Mouse (Mus musculus): ENCODE data around the gene P2ry14. TPM values are rescaled to one million over a fixed set of nuclear protein-coding genes. Genes with fewer than 3 reads are reported as not detected.

The P2ry14 gene
- polyA plus RNA-seq, 1 experiment from 2014 or later, result 2.1 TPM

GRCm38 (mm10) chr3:59169921-59170627 is 16.7 kb upstream of the P2ry14 start:
- Histone ChIP-seq H3K9ac (no peak overlapping the region), H3K27me3 (no peaks in the 10 kb centered on the region), H3K36me3 (no peaks in the 10 kb centered on the region), H3K4me2 (no peak overlapping the region), H3K4me3 (no peak overlapping the region), H3K4me1 (no peaks in the 10 kb centered on the region), H3K27ac (no peak overlapping the region), H3K9me3 (no peaks in the 10 kb centered on the region)
- 46% methylated on average over 2 of the region's 2 CpGs for WGBS
- no peak for ATAC-seq (ENCODE audit: insufficient number of reproducible peaks, low FRiP score, low TSS enrichment, low read depth)

DNA sequence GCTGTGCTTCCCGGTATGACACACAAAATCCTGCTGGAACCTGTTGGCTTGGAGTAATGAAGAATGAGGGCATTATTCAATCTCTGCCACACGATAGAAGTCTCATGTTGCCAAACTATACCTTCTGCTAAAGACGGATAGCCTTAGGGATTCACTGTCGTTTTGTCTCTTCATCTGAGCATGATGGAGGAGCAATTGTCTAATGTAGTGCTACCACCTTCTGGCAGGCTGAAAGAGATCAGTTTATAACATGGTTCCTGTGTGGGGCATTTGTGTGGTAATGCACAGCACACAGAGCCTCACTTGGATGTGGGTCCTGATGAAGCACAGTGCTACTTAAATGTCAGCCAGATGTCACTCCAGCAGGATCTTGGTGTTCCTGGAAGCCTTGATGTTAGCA is 15.8 kb upstream of the P2ry14 start:
- Histone ChIP-seq H3K4me2 (no peak overlapping the region), H3K27me3 (no peaks in the 10 kb centered on the region), H3K27ac (no peak overlapping the region), H3K4me3 (no peak overlapping the region), H3K4me1 (no peaks in the 10 kb centered on the region), H3K36me3 (no peaks in the 10 kb centered on the region), H3K9me3 (no peaks in the 10 kb centered on the region), H3K9ac (no peak overlapping the region)
- 52% methylated on average over 4 of the region's 4 CpGs for WGBS
- ATAC-seq (ENCODE audit: insufficient number of reproducible peaks, low FRiP score, low TSS enrichment, low read depth), result no peak

GRCm38 (mm10) chr3:59168476-59168875 is 15.1 kb upstream of the P2ry14 start:
- H3K36me3 ChIP-seq, result no peaks in the 10 kb centered on the region
- H3K27ac ChIP-seq, result no peak overlapping the region
- no peaks in the 10 kb centered on the region for H3K27me3 ChIP-seq
- no peak overlapping the region for H3K9ac ChIP-seq
- no peak overlapping the region for H3K4me2 ChIP-seq
- H3K4me1 ChIP-seq, result no peaks in the 10 kb centered on the region
- H3K9me3 ChIP-seq, result no peaks in the 10 kb centered on the region
- ATAC-seq (ENCODE audit: insufficient number of reproducible peaks, low FRiP score, low TSS enrichment, low read depth), result no peak
- H3K4me3 ChIP-seq, result no peak overlapping the region
- WGBS, result 80% methylated on average over 6 of the region's 6 CpGs

DNA sequence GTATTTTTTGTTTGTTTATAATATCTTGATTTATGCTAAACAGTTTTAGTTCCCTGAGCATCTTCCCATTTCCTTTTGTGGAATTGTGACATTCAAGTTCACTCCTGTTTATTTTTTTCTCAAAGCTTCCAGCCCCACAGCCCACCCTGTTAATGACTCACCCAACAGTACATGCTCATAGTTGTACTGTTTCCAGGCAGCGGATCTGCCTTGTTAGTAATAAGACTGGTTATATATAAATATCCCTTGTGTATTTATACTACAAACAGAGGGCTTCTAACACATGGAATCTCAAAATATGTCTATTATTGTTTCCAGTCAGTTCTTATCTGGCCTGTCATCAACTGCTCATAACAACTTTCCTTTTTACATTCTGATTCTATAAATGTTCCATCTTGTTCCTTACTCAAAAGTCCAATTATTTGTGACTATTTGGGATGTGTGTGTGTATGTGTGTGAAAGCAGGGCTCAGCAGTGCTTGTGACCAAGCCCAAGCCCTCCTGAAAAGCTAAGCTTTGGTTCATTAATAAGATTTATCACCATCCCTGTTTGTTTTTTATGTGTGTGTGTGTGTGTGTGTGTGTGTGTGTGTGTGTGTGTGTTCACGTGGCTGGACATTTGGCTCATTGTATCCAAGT is 14.1 kb upstream of the P2ry14 start:
- no peak for ATAC-seq (ENCODE audit: insufficient number of reproducible peaks, low FRiP score, low TSS enrichment, low read depth)
- Histone ChIP-seq H3K9ac (no peak overlapping the region), H3K9me3 (no peaks in the 10 kb centered on the region), H3K36me3 (no peaks in the 10 kb centered on the region), H3K4me3 (no peak overlapping the region), H3K4me1 (no peaks in the 10 kb centered on the region), H3K27me3 (no peaks in the 10 kb centered on the region), H3K4me2 (no peak overlapping the region), H3K27ac (no peak overlapping the region)
- WGBS, result 67% methylated on average over 2 of the region's 2 CpGs

DNA sequence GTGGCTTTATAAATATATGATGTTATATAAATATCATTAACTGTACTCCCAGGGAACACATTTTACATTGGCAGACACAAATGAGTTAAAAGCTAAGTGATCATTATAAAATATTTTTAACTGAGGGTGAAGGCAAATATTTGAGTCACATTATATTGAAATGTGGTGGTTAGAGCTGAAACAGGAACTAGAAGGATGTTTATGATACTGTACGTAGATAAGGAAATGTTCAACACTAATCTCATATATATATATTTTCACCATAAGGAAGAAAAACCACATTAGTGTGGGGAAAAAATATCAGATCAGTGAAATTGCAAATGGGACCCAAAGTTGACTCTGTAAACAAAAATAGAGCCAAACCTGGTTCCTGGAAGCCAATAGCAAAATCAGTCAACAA is 7.0 kb upstream of the P2ry14 start:
- H3K9ac ChIP-seq, result no peak overlapping the region
- H3K36me3 ChIP-seq, result no peaks in the 10 kb centered on the region
- no peak overlapping the region for H3K4me2 ChIP-seq
- no peak for ATAC-seq (ENCODE audit: insufficient number of reproducible peaks, low FRiP score, low TSS enrichment, low read depth)
- no peaks in the 10 kb centered on the region for H3K9me3 ChIP-seq
- H3K27ac ChIP-seq, result no peak overlapping the region
- no peak overlapping the region for H3K4me3 ChIP-seq
- H3K27me3 ChIP-seq, result no peaks in the 10 kb centered on the region
- WGBS, result 69% methylated on average over 1 of the region's 1 CpGs
- H3K4me1 ChIP-seq, result no peaks in the 10 kb centered on the region

- WGBS, result 93% methylated on average over 5 of the region's 5 CpGs
- Histone ChIP-seq H3K27ac (no peak overlapping the region), H3K4me2 (no peak overlapping the region), H3K27me3 (no peaks in the 10 kb centered on the region), H3K9me3 (no peaks in the 10 kb centered on the region), H3K36me3 (no peaks in the 10 kb centered on the region), H3K9ac (no peak overlapping the region), H3K4me3 (no peak overlapping the region), H3K4me1 (no peaks in the 10 kb centered on the region)
- ATAC-seq (ENCODE audit: insufficient number of reproducible peaks, low FRiP score, low TSS enrichment, low read depth), result no peak
Observed at GRCm38 (mm10) chr3:59157048-59157447, 3.6 kb upstream of the P2ry14 start.

- Histone ChIP-seq H3K27me3 (no peaks in the 10 kb centered on the region), H3K4me2 (no peak overlapping the region), H3K36me3 (no peaks in the 10 kb centered on the region), H3K9me3 (no peaks in the 10 kb centered on the region), H3K4me3 (no peak overlapping the region), H3K27ac (no peak overlapping the region), H3K9ac (no peak overlapping the region), H3K4me1 (no peaks in the 10 kb centered on the region)
- no peak for ATAC-seq (ENCODE audit: insufficient number of reproducible peaks, low FRiP score, low TSS enrichment, low read depth)
- 92% methylated on average over 6 of the region's 6 CpGs for WGBS
Observed at GRCm38 (mm10) chr3:59155404-59155803, 2.0 kb upstream of the P2ry14 start.

DNA sequence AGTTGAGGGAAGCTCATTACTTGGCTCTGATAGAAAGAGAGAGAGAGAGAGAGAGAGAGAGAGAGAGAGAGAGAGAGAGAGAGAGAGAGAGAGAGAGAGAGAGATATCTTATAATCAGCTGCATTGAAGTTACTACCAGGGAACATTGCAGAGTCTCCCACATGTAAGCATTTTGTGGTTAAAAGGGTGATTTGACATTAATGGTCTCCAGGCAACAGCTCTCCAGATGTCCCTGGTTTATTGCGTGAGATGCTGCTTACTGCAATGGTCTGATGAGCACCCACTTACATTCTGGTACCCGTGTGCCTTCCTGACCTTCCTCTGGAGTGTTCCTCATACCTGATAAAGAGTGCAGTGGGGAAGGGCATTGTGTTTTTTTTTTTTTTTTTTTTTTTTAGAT is 1.5 kb upstream of the P2ry14 start:
- H3K4me3 ChIP-seq, result no peak overlapping the region
- WGBS, result 54% methylated on average over 2 of the region's 2 CpGs

GRCm38 (mm10) chr3:59150624-59151023 is 2.8 kb downstream of the P2ry14 start:
- no peaks in the 10 kb centered on the region for H3K36me3 ChIP-seq
- ATAC-seq (ENCODE audit: insufficient number of reproducible peaks, low FRiP score, low TSS enrichment, low read depth), result no peak
- no peak overlapping the region for H3K27ac ChIP-seq
- no peaks in the 10 kb centered on the region for H3K27me3 ChIP-seq
- H3K9ac ChIP-seq, result no peak overlapping the region
- H3K9me3 ChIP-seq, result no peaks in the 10 kb centered on the region
- WGBS, result 95% methylated on average over 2 of the region's 2 CpGs
- H3K4me1 ChIP-seq, result no peaks in the 10 kb centered on the region
- no peak overlapping the region for H3K4me2 ChIP-seq
- no peak overlapping the region for H3K4me3 ChIP-seq

More for the DNA sequence above, 1.5 kb upstream of the P2ry14 start:
- Histone ChIP-seq H3K36me3 (no peaks in the 10 kb centered on the region), H3K9ac (no peak overlapping the region), H3K4me1 (no peaks in the 10 kb centered on the region), H3K9me3 (no peaks in the 10 kb centered on the region), H3K27me3 (no peaks in the 10 kb centered on the region), H3K27ac (no peak overlapping the region), H3K4me2 (no peak overlapping the region)
- ATAC-seq (ENCODE audit: insufficient number of reproducible peaks, low FRiP score, low TSS enrichment, low read depth), result no peak

GRCm38 (mm10) chr3:59149646-59150045 is 3.8 kb downstream of the P2ry14 start:
- Histone ChIP-seq H3K27me3 (no peaks in the 10 kb centered on the region), H3K4me2 (no peak overlapping the region), H3K4me1 (no peaks in the 10 kb centered on the region), H3K4me3 (no peak overlapping the region), H3K9me3 (no peaks in the 10 kb centered on the region), H3K36me3 (no peaks in the 10 kb centered on the region), H3K27ac (no peak overlapping the region), H3K9ac (no peak overlapping the region)
- ATAC-seq (ENCODE audit: insufficient number of reproducible peaks, low FRiP score, low TSS enrichment, low read depth), result no peak

GRCm38 (mm10) chr3:59145194-59145593 is 8.2 kb downstream of the P2ry14 start:
- Histone ChIP-seq H3K9ac (no peak overlapping the region), H3K9me3 (no peaks in the 10 kb centered on the region), H3K36me3 (no peaks in the 10 kb centered on the region), H3K27ac (no peak overlapping the region), H3K4me2 (no peak overlapping the region), H3K4me1 (no peaks in the 10 kb centered on the region), H3K4me3 (no peak overlapping the region), H3K27me3 (no peaks in the 10 kb centered on the region)
- WGBS, result 42% methylated on average over 5 of the region's 5 CpGs
- ATAC-seq (ENCODE audit: insufficient number of reproducible peaks, low FRiP score, low TSS enrichment, low read depth), result no peak

GRCm38 (mm10) chr3:59141507-59142305 is 11.7 kb downstream of the P2ry14 start:
- Histone ChIP-seq H3K27ac (no peak overlapping the region), H3K9ac (no peak overlapping the region), H3K27me3 (no peaks in the 10 kb centered on the region), H3K36me3 (no peaks in the 10 kb centered on the region), H3K4me2 (no peak overlapping the region), H3K9me3 (no peaks in the 10 kb centered on the region), H3K4me3 (no peak overlapping the region), H3K4me1 (no peaks in the 10 kb centered on the region)
- ATAC-seq (ENCODE audit: insufficient number of reproducible peaks, low FRiP score, low TSS enrichment, low read depth), result no peak
- WGBS, result 77% methylated on average over 8 of the region's 8 CpGs

Measured in limb, embryonic 15.5 days (tissue).